Mouse (Mus musculus): ENCODE results near the gene Nlrp4e. TPM values are rescaled to one million over a fixed set of nuclear protein-coding genes. Genes with fewer than 3 reads are reported as not detected.
"Not testable (repeated sequence)": the region's sequence is repeated elsewhere in the genome, so short reads cannot be mapped to it uniquely, and the experiment has no call there.

The Nlrp4e gene
- not detected in 2 replicates for polyA plus RNA-seq (2014; fragmentation: Nextera tagmentation; extraction: Ambion mirVana)

DNA sequence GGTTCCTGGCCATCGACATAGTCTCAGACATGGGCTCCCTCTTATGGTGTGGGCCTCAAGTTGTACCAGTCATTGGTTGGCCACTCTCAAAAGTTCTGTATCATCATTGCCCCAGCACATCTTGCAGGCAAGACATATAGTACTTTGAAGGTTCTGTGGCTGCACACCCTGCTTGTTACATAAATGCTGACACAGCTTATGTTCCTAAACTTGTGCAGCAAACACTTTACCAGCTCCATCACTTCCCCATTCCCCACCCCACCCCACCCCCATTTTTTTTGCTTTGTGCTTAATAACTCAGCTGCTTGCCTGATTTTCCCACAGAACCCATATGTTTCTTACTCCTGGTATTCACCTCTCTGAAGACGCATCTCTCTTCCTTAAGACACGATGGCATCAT lies at the start of gene Nlrp4e:
Nlrp4e (plus strand) TSS at position 301 of the 400 bp plus-strand sequence.
- H3K36me3 ChIP-seq (ENCODE audit: control insufficient read depth, insufficient read depth, low read length); ATAC-seq (ENCODE audit: insufficient number of reproducible peaks, insufficient read depth, low FRiP score, low read depth); H3K4me2 ChIP-seq (ENCODE audit: low read length); H3K9me3 ChIP-seq (ENCODE audit: control insufficient read depth, low read length); H3K9ac ChIP-seq (ENCODE audit: low read length); H3K4me1 ChIP-seq (ENCODE audit: control insufficient read depth in 2 of 2, insufficient read depth in 2 of 2, low read length in 2 of 2); H3K27me3 ChIP-seq (ENCODE audit: control insufficient read depth, insufficient read depth, low read length); H3K27ac ChIP-seq (replicated peaks in 1 of 2; ENCODE audit: control insufficient read depth in 1 of 2, insufficient read depth in 1 of 2, low read depth in 2 of 2, low read length in 2 of 2); H3K4me3 ChIP-seq (ENCODE audit: control insufficient read depth in 1 of 2, insufficient read depth in 1 of 2, low read depth in 1 of 2, low read length in 2 of 2): not testable (repeated sequence)
- WGBS = 69% methylated on average over 3 of the region's 3 CpGs

DNA sequence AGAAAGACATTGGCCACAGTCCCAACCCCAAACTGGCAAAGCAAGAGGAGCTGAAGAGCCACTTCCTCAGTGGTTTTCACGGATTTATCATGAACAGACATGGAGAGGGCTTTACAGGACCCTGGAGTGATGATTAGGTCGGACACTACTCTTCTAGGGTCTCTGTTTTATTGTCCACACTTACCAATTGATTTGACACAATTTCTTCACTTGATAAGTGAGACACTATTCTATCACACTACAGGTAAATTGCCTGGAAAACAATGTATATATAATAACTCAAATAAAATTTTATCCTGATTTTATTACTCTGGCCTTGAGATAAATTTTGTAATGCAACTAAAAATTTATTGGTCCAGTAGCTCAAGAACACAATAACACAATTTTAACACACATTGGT lies 49.4 kb upstream of the Nlrp4e start, which contains the start of gene Vmn1r166:
Vmn1r166 (minus strand) TSS at position 101 of the 400 bp plus-strand sequence.
- WGBS = no CpG with 5 or more reads among the region's 2 CpGs
- not testable (repeated sequence) for H3K4me3 ChIP-seq (ENCODE audit: control insufficient read depth in 1 of 2, insufficient read depth in 1 of 2, low read depth in 1 of 2, low read length in 2 of 2); H3K9me3 ChIP-seq (ENCODE audit: control insufficient read depth, low read length); ATAC-seq (ENCODE audit: insufficient number of reproducible peaks, insufficient read depth, low FRiP score, low read depth); H3K4me1 ChIP-seq (ENCODE audit: control insufficient read depth in 2 of 2, insufficient read depth in 2 of 2, low read length in 2 of 2); H3K27me3 ChIP-seq (ENCODE audit: control insufficient read depth, insufficient read depth, low read length); H3K9ac ChIP-seq (ENCODE audit: low read length); H3K4me2 ChIP-seq (ENCODE audit: low read length); H3K27ac ChIP-seq (replicated peaks in 1 of 2; ENCODE audit: control insufficient read depth in 1 of 2, insufficient read depth in 1 of 2, low read depth in 2 of 2, low read length in 2 of 2); H3K36me3 ChIP-seq (ENCODE audit: control insufficient read depth, insufficient read depth, low read length)

DNA sequence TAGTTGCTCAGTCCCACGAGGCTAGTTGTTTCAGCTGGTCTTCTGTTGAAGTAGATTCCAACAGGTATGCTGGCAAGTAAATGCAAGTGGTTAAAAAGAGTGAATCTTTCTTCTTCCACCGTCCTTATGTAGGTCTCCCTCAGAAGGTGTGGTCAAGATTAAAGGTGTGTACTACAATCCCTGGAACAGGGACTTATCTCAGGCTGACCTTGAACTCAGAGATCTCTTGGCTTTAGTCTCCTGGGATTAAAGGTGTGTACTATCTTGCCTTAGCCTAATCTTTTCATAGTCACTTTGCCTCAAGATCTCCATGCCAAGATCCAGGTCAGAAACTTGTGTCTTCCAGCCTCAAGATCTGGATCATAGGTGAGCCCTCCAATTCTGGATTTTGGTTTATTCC lies 22.2 kb upstream of the Nlrp4e start, which contains the start of gene Gm6902:
Gm6902 (minus strand) TSS at position 101 of the 400 bp plus-strand sequence.
- not testable (repeated sequence) for H3K9ac ChIP-seq (ENCODE audit: low read length); H3K4me1 ChIP-seq (ENCODE audit: control insufficient read depth in 2 of 2, insufficient read depth in 2 of 2, low read length in 2 of 2); H3K27ac ChIP-seq (replicated peaks in 1 of 2; ENCODE audit: control insufficient read depth in 1 of 2, insufficient read depth in 1 of 2, low read depth in 2 of 2, low read length in 2 of 2); H3K27me3 ChIP-seq (ENCODE audit: control insufficient read depth, insufficient read depth, low read length); ATAC-seq (ENCODE audit: insufficient number of reproducible peaks, insufficient read depth, low FRiP score, low read depth); H3K4me3 ChIP-seq (ENCODE audit: control insufficient read depth in 1 of 2, insufficient read depth in 1 of 2, low read depth in 1 of 2, low read length in 2 of 2); H3K9me3 ChIP-seq (ENCODE audit: control insufficient read depth, low read length); H3K36me3 ChIP-seq (ENCODE audit: control insufficient read depth, insufficient read depth, low read length); H3K4me2 ChIP-seq (ENCODE audit: low read length)
- WGBS = no CpG with 5 or more reads among the region's 2 CpGs

DNA sequence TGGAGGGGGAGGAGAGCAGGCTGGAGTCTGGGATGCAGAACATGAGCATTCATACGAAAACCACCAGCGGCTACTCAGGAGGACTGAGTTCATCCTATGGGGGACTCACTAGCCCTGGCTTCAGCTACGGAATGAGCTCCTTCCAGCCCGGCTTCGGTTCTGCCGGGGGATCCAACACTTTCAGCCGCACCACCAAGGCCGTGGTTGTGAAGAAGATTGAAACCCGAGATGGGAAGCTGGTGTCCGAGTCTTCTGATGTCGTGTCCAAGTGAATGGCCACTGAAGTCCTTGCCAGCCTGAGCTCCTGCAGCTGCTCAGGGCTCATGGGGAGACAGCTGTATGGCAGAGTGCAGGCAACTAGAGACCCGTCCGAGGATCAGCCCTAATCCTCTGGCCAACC lies 57.3 kb downstream of the Nlrp4e start:
- not testable (repeated sequence) for H3K36me3 ChIP-seq (ENCODE audit: control insufficient read depth, insufficient read depth, low read length); H3K4me2 ChIP-seq (ENCODE audit: low read length); H3K9ac ChIP-seq (ENCODE audit: low read length); ATAC-seq (ENCODE audit: insufficient number of reproducible peaks, insufficient read depth, low FRiP score, low read depth); H3K4me1 ChIP-seq (ENCODE audit: control insufficient read depth in 2 of 2, insufficient read depth in 2 of 2, low read length in 2 of 2); H3K4me3 ChIP-seq (ENCODE audit: control insufficient read depth in 1 of 2, insufficient read depth in 1 of 2, low read depth in 1 of 2, low read length in 2 of 2); H3K27ac ChIP-seq (replicated peaks in 1 of 2; ENCODE audit: control insufficient read depth in 1 of 2, insufficient read depth in 1 of 2, low read depth in 2 of 2, low read length in 2 of 2); H3K27me3 ChIP-seq (ENCODE audit: control insufficient read depth, insufficient read depth, low read length)
- peaks cover 30% of the 10 kb centered on the region for H3K9me3 ChIP-seq (ENCODE audit: control insufficient read depth, low read length)
- 91% methylated on average over 10 of the region's 13 CpGs for WGBS

DNA sequence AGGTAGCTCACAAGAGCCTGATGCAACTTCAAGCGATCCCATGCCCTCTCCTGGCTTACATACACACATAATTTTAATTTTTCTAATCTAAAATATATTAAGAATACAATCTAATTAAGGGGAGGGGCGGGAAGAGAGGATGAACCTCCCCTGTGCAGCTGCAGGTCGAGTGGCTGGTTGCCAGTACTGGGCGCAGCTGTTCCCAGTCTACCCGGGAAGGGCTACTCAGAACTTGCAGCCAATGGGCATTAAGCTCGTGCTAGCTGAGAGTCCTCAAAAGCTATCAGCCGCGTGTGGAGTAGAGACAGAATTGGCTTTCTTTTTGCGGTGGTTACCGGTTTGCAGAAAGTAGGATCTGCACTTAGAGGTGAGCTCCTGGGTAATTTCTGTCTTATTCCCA lies 84.6 kb downstream of the Nlrp4e start, which contains the start of gene Nlrp5:
Nlrp5 (plus strand) TSS at position 301 of the 400 bp plus-strand sequence.
- Histone ChIP-seq H3K27me3 (ENCODE audit: control insufficient read depth, insufficient read depth, low read length) (no peaks in the 10 kb centered on the region), H3K4me2 (ENCODE audit: low read length) (no peak within 1 kb of the TSS), H3K9me3 (ENCODE audit: control insufficient read depth, low read length) (peaks cover 42% of the 10 kb centered on the region), H3K9ac (ENCODE audit: low read length) (no peak within 1 kb of the TSS), H3K4me1 (ENCODE audit: control insufficient read depth in 2 of 2, insufficient read depth in 2 of 2, low read length in 2 of 2) (no peaks in the 10 kb centered on the region), H3K36me3 (ENCODE audit: control insufficient read depth, insufficient read depth, low read length) (no peaks in the 10 kb centered on the region), H3K4me3 (ENCODE audit: control insufficient read depth in 1 of 2, insufficient read depth in 1 of 2, low read depth in 1 of 2, low read length in 2 of 2) (no peak within 1 kb of the TSS), H3K27ac (replicated peaks in 1 of 2; ENCODE audit: control insufficient read depth in 1 of 2, insufficient read depth in 1 of 2, low read depth in 2 of 2, low read length in 2 of 2) (no peak within 1 kb of the TSS)
- 63% methylated on average over 10 of the region's 10 CpGs for WGBS
- ATAC-seq (ENCODE audit: insufficient number of reproducible peaks, insufficient read depth, low FRiP score, low read depth) = no peak

Small RNAs within 50 kb of the gene (microRNA-seq; reads per million reads assigned to microRNA genes)
- gene Gm25196 = not detected

Other genes with a start within 250 kb of the Nlrp4e start
- gene Vmn1r163, start 245.7 kb upstream of the Nlrp4e start, polyA plus RNA-seq (2014; fragmentation: Nextera tagmentation; extraction: Ambion mirVana) = not detected in 2 replicates
- gene Gm8720, start 233.7 kb upstream of the Nlrp4e start, polyA plus RNA-seq (2014; fragmentation: Nextera tagmentation; extraction: Ambion mirVana) = not detected in 2 replicates
- not detected in 2 replicates for gene Gm10662, start 156.7 kb upstream of the Nlrp4e start, polyA plus RNA-seq (2014; fragmentation: Nextera tagmentation; extraction: Ambion mirVana)
- gene Vmn1r165, start 83.9 kb upstream of the Nlrp4e start, polyA plus RNA-seq (2014; fragmentation: Nextera tagmentation; extraction: Ambion mirVana) = not detected in 2 replicates
- gene Vmn1r166, start 49.5 kb upstream of the Nlrp4e start, polyA plus RNA-seq (2014; fragmentation: Nextera tagmentation; extraction: Ambion mirVana) = not detected in 2 replicates
- gene Gm6902, start 22.3 kb upstream of the Nlrp4e start, polyA plus RNA-seq (2014; fragmentation: Nextera tagmentation; extraction: Ambion mirVana) = not detected in 2 replicates
- not detected in 2 replicates for gene Nlrp5, start 84.7 kb downstream of the Nlrp4e start, polyA plus RNA-seq (2014; fragmentation: Nextera tagmentation; extraction: Ambion mirVana)
- not detected in 2 replicates for gene Vmn1r167, start 206.0 kb downstream of the Nlrp4e start, polyA plus RNA-seq (2014; fragmentation: Nextera tagmentation; extraction: Ambion mirVana)
- gene Vmn1r168, start 238.5 kb downstream of the Nlrp4e start, polyA plus RNA-seq (2014; fragmentation: Nextera tagmentation; extraction: Ambion mirVana) = not detected in 2 replicates